Mouse (Mus musculus) layer of hippocampus, postnatal 25 days (tissue): Measurements from ENCODE around the gene Dgka. TPM values are rescaled to one million over a fixed set of nuclear protein-coding genes. Genes with fewer than 3 reads are reported as not detected.
"Not testable (repeated sequence)": the region's sequence is repeated elsewhere in the genome, so short reads cannot be mapped to it uniquely, and the experiment has no call there.

Source experiments
- DNase-seq, 2 experiments: peaks; one replicate each; pipeline ENCODE4 v3.0.0; 2022; ENCODE audit warnings: mixed read lengths in 2 of 2, low spot score in 1 of 2; ENCODE audit errors: extremely low spot score in 1 of 2
- total RNA-seq, 2 experiments: library from RNA; stranded (reverse); gene quantifications; 2 replicates each; pipeline ENCODE4 v1.2.3; 2021

Gene Dgka
- total RNA-seq, 2 experiments from 2014 or later: 9.3 to 9.8 TPM

GRCm38 (mm10) chr10:128737435-128737834 is 7.2 kb downstream of the Dgka start:
- DNase-seq: no peak

GRCm38 (mm10) chr10:128731992-128732391 is 12.7 kb downstream of the Dgka start:
- DNase-seq: no peak

GRCm38 (mm10) chr10:128731002-128731433 is 13.6 kb downstream of the Dgka start:
- DNase-seq: peak; percentile 36 to 81

- no peak for DNase-seq
Measured at GRCm38 (mm10) chr10:128728059-128728458, 16.6 kb downstream of the Dgka start.

- not testable (repeated sequence) for DNase-seq
Measured at GRCm38 (mm10) chr10:128725466-128725865, 19.2 kb downstream of the Dgka start.

GRCm38 (mm10) chr10:128715559-128716537 is 28.8 kb downstream of the Dgka start:
- DNase-seq: no peak

GRCm38 (mm10) chr10:128711318-128711717 is 33.3 kb downstream of the Dgka start:
- DNase-seq: not testable (repeated sequence)

- no peak for DNase-seq
Measured at GRCm38 (mm10) chr10:128705317-128705693, 39.4 kb downstream of the Dgka start.

- peak; percentile 65 to 75 for DNase-seq
Measured at GRCm38 (mm10) chr10:128704491-128705316, 40.0 kb downstream of the Dgka start, which contains the start of gene Cdk2. TSS of gene Cdk2 (minus strand) at chr10:128705031.

GRCm38 (mm10) chr10:128703895-128704294 is 40.8 kb downstream of the Dgka start, which contains the start of gene Pmel:
TSS of gene Pmel (plus strand) at chr10:128704195.
- DNase-seq: no peak

- no peak for DNase-seq
Measured at GRCm38 (mm10) chr10:128702328-128703007, 42.2 kb downstream of the Dgka start.

- no peak for DNase-seq
Measured at GRCm38 (mm10) chr10:128700712-128701111, 43.9 kb downstream of the Dgka start.

GRCm38 (mm10) chr10:128699611-128700010 is 45.0 kb downstream of the Dgka start:
- no peak for DNase-seq

- no peak for DNase-seq
Measured at GRCm38 (mm10) chr10:128699006-128699405, 45.6 kb downstream of the Dgka start.

GRCm38 (mm10) chr10:128697072-128697725 is 47.5 kb downstream of the Dgka start:
- DNase-seq: no peak

- peak; percentile 93 to 98 for DNase-seq
Measured at GRCm38 (mm10) chr10:128695992-128696807, 48.5 kb downstream of the Dgka start, which contains the start of gene Rab5b. TSS of gene Rab5b (minus strand) at chr10:128696264.

GRCm38 (mm10) chr10:128695411-128695991 is 49.2 kb downstream of the Dgka start:
- no peak for DNase-seq

GRCm38 (mm10) chr10:128674469-128675008 is 70.1 kb downstream of the Dgka start:
- no peak for DNase-seq
